11 mouse cellular contexts compared by ENCODE assay signal in the genomic region with DNA sequence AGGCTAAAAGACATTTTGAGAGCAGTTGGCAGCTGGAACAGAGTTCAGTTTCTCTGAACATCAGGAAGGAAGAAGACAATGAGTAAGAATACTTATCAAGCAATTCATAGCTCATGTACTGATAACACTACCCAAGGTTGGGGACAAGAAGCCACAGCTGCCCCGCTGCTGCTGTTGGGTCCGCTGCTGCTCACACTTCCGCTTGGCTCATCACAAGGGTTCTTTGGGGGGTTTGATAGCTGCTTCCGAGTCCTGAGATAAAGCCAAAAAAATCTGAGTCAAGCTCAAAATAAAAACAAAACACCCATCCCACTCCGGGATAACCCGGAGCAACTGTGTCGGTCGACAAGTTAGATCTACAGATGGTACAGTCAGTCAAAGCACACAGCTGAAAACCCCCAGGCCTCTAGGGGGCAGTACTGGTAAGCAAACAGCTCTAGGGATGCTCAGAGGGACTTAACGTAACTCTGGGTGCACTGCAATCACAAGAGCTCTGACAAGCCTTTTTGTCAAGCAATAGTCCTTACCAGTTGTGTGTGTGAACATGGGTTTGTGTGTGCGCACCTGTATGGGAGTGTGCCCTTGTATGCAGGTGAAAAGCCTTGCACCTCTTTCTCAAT.
DNase-seq lines count a peak whose midpoint lies in the region; ATAC-seq and TF ChIP-seq lines count a peak whose summit lies in the region.
"Had no signal": no experiment of that assay in that cellular context is flagged by ENCODE, and none has a peak within 500 bp of the region (broad histone marks: within the 10 kb centered on the region; RNA-seq: fewer than 3 reads in every experiment).

No protein-coding gene starts in this region.

- no peak overlapping the region for H3K9ac ChIP-seq in heart, postnatal 0 days (replicated peaks; ENCODE audit: low read depth, low read length)
- H3K9ac ChIP-seq in midbrain, embryonic 11.5 days (ENCODE audit: low read length): no peak overlapping the region
- no peak overlapping the region for H3K9ac ChIP-seq in stomach, postnatal 0 days (ENCODE audit: low read length)
- H3K9ac ChIP-seq: embryonic facial prominence, embryonic 15.5 days had no signal

- no peak for ATAC-seq in heart, postnatal 0 days (ENCODE audit: insufficient read depth, low read depth)
- ATAC-seq in midbrain, embryonic 11.5 days (ENCODE audit: low FRiP score): no peak
- no peak for ATAC-seq in stomach, postnatal 0 days (ENCODE audit: low FRiP score, low TSS enrichment)

- 67% methylated on average over 10 of the region's 10 CpGs for WGBS in heart, postnatal 0 days
- 85% methylated on average over 10 of the region's 10 CpGs for WGBS in heart, embryonic 10.5 days
- WGBS in midbrain, embryonic 11.5 days: 90% methylated on average over 10 of the region's 10 CpGs
- WGBS in midbrain, embryonic 10.5 days: 89% methylated on average over 10 of the region's 10 CpGs
- WGBS in stomach, postnatal 0 days: 92% methylated on average over 10 of the region's 10 CpGs

- no peak overlapping the region for H3K4me3 ChIP-seq in heart, postnatal 0 days (ENCODE audit: low read depth, low read length)
- no peak overlapping the region for H3K4me3 ChIP-seq in heart, embryonic 10.5 days
- H3K4me3 ChIP-seq in midbrain, embryonic 11.5 days (ENCODE audit: low read depth, low read length): no peak overlapping the region
- no peak overlapping the region for H3K4me3 ChIP-seq in midbrain, embryonic 10.5 days
- H3K4me3 ChIP-seq in stomach, postnatal 0 days (ENCODE audit: low read depth, low read length): no peak overlapping the region
- H3K4me3 ChIP-seq: embryonic facial prominence, embryonic 15.5 days; hindbrain, embryonic 10.5 days had no signal

- no peak overlapping the region for H3K4me2 ChIP-seq in heart, postnatal 0 days (ENCODE audit: low read depth, low read length)
- no peak overlapping the region for H3K4me2 ChIP-seq in midbrain, embryonic 11.5 days
- no peak overlapping the region for H3K4me2 ChIP-seq in stomach, postnatal 0 days (replicated peaks; ENCODE audit: low read depth)
- H3K4me2 ChIP-seq: embryonic facial prominence, embryonic 15.5 days had no signal

- no peak overlapping the region for H3K27ac ChIP-seq in heart, postnatal 0 days (ENCODE audit: low read depth)
- no peak overlapping the region for H3K27ac ChIP-seq in heart, embryonic 10.5 days
- no peak overlapping the region for H3K27ac ChIP-seq in midbrain, embryonic 11.5 days (ENCODE audit: low read depth, low read length)
- H3K27ac ChIP-seq in midbrain, embryonic 10.5 days (replicated peaks): no peak overlapping the region
- no peak overlapping the region for H3K27ac ChIP-seq in stomach, postnatal 0 days (replicated peaks)
- H3K27ac ChIP-seq: embryonic facial prominence, embryonic 15.5 days; hindbrain, embryonic 10.5 days had no signal

- no peak for DNase-seq in heart, postnatal 0 days (ENCODE audit: low spot score)
- DNase-seq in heart, embryonic 10.5 days (ENCODE audit: low spot score): no peak
- DNase-seq in midbrain, embryonic 11.5 days (ENCODE audit: low spot score, missing footprints): peak; percentile 82
- no peak for DNase-seq in midbrain, embryonic 10.5 days (ENCODE audit: low spot score)
- peak; percentile 64 for DNase-seq in ZHBTc4 (ENCODE audit: low read depth, low spot score)
- DNase-seq in stomach, postnatal 0 days (ENCODE audit: low spot score): no peak
- no peak for DNase-seq in adipocyte (ENCODE audit: low spot score)
- no peak for DNase-seq in adrenal gland, postnatal 4 days (ENCODE audit: low spot score in 2 of 2)
- DNase-seq: adrenal gland, postnatal 25 days had no signal

- 0 out of 2 replicates have a peak, but pooled peaks cover 4% of the 10 kb centered on the region for H3K36me3 ChIP-seq in heart, postnatal 0 days (replicated peaks; ENCODE audit: control insufficient read depth, insufficient read depth, low read length)
- H3K36me3 ChIP-seq in heart, embryonic 10.5 days: no peaks in the 10 kb centered on the region
- no peaks in the 10 kb centered on the region for H3K36me3 ChIP-seq in midbrain, embryonic 11.5 days (ENCODE audit: control insufficient read depth, insufficient read depth, low read length)
- H3K36me3 ChIP-seq in midbrain, embryonic 10.5 days: no peaks in the 10 kb centered on the region
- H3K36me3 ChIP-seq in stomach, postnatal 0 days (ENCODE audit: control insufficient read depth, insufficient read depth, low read length): no peaks in the 10 kb centered on the region
- H3K36me3 ChIP-seq: embryonic facial prominence, embryonic 15.5 days; hindbrain, embryonic 10.5 days had no signal

- H3K9me3 ChIP-seq in heart, postnatal 0 days (replicated peaks; ENCODE audit: control insufficient read depth, low read length): no peaks in the 10 kb centered on the region
- no peaks in the 10 kb centered on the region for H3K9me3 ChIP-seq in heart, embryonic 10.5 days
- no peaks in the 10 kb centered on the region for H3K9me3 ChIP-seq in midbrain, embryonic 11.5 days (ENCODE audit: control insufficient read depth, low read length)
- H3K9me3 ChIP-seq in midbrain, embryonic 10.5 days (replicated peaks): no peaks in the 10 kb centered on the region
- H3K9me3 ChIP-seq in stomach, postnatal 0 days (ENCODE audit: control insufficient read depth, low read length): no peaks in the 10 kb centered on the region
- H3K9me3 ChIP-seq: embryonic facial prominence, embryonic 15.5 days; hindbrain, embryonic 10.5 days had no signal

- H3K4me1 ChIP-seq in heart, postnatal 0 days (ENCODE audit: control insufficient read depth, insufficient read depth): no peaks in the 10 kb centered on the region
- H3K4me1 ChIP-seq in heart, embryonic 10.5 days: peaks cover 8% of the 10 kb centered on the region; the same call in 1 of the 2 replicates
- no peaks in the 10 kb centered on the region for H3K4me1 ChIP-seq in midbrain, embryonic 11.5 days (ENCODE audit: control insufficient read depth, insufficient read depth, low read length)
- no peaks in the 10 kb centered on the region for H3K4me1 ChIP-seq in midbrain, embryonic 10.5 days
- H3K4me1 ChIP-seq in stomach, postnatal 0 days (replicated peaks; ENCODE audit: control insufficient read depth, insufficient read depth): no peaks in the 10 kb centered on the region
- H3K4me1 ChIP-seq: hindbrain, embryonic 10.5 days had no signal

- no peak for TF ChIP-seq EP300 in heart, postnatal 0 days (IDR thresholded peaks at IDR 0.05; ENCODE audit: low read depth)
- TF ChIP-seq EP300 in stomach, postnatal 0 days (optimal IDR thresholded peaks at IDR 0.05): no peak

- no peaks in the 10 kb centered on the region for H3K27me3 ChIP-seq in heart, postnatal 0 days (ENCODE audit: control insufficient read depth, insufficient read depth, low read length)
- no peaks in the 10 kb centered on the region for H3K27me3 ChIP-seq in heart, embryonic 10.5 days (ENCODE audit: insufficient read depth, poor library complexity, severe bottlenecking)
- H3K27me3 ChIP-seq in midbrain, embryonic 11.5 days (ENCODE audit: control insufficient read depth, insufficient read depth, low read length): no peaks in the 10 kb centered on the region
- no peaks in the 10 kb centered on the region for H3K27me3 ChIP-seq in midbrain, embryonic 10.5 days (ENCODE audit: low read depth, poor library complexity, severe bottlenecking)
- no peaks in the 10 kb centered on the region for H3K27me3 ChIP-seq in stomach, postnatal 0 days (ENCODE audit: control insufficient read depth, insufficient read depth, low read length)
- H3K27me3 ChIP-seq: embryonic facial prominence, embryonic 15.5 days had no signal

- peak; percentile 31 for TF ChIP-seq CTCF in heart, postnatal 0 days (IDR thresholded peaks at IDR 0.05; ENCODE audit: low read depth)
- TF ChIP-seq CTCF in stomach, postnatal 0 days (IDR thresholded peaks at IDR 0.05; ENCODE audit: low read depth): peak; percentile 58

Comparison
In these comparisons a context has a peak if more than half of its experiments do, and no peak if none do; other contexts are left out.
1. DNase-seq: peak in midbrain, embryonic 11.5 days (single experiment) and ZHBTc4 (single experiment); none in heart, postnatal 0 days (single experiment), heart, embryonic 10.5 days (single experiment), midbrain, embryonic 10.5 days (single experiment), stomach, postnatal 0 days (single experiment), adipocyte (single experiment) and adrenal gland, postnatal 4 days (0 of 2).